Mouse (Mus musculus) limb, embryonic 15.5 days (tissue): ENCODE results near the gene Acsbg2. TPM values are rescaled to one million over a fixed set of nuclear protein-coding genes. Genes with fewer than 3 reads are reported as not detected.

ENCODE experiments used
- ATAC-seq: fragments of 200-750 bp; cut with Nextera tagmentation; 2 replicates; pipeline ENCODE4 v1.8.0; 2017; ENCODE audit warnings: low read depth, moderate TSS enrichment; ENCODE audit not compliant: insufficient number of reproducible peaks, low FRiP score, low TSS enrichment
- H3K27ac ChIP-seq: fragments of 300-500 bp; sonication (generic); 2 replicates; pipeline ENCODE4 v1.5.1; 2015; ENCODE audit warnings: moderate library complexity, mild to moderate bottlenecking, inconsistent platforms
- H3K27me3 ChIP-seq: fragments of 300-500 bp; sonication (generic); 2 replicates; pipeline ENCODE4 v1.6.1; 2015; ENCODE audit warnings: inconsistent platforms
- H3K36me3 ChIP-seq: fragments of 300-500 bp; sonication (generic); 2 replicates; pipeline ENCODE4 v1.6.1; 2015; ENCODE audit warnings: inconsistent platforms
- H3K4me1 ChIP-seq: fragments of 300-500 bp; sonication (generic); 2 replicates; pipeline ENCODE4 v1.6.1; 2015; ENCODE audit warnings: inconsistent platforms
- H3K4me2 ChIP-seq: fragments of 300-500 bp; sonication (generic); 2 replicates; pipeline ENCODE4 v1.6.1; 2015; ENCODE audit warnings: mild to moderate bottlenecking, inconsistent platforms
- H3K4me3 ChIP-seq: fragments of 300-500 bp; sonication (generic); 2 replicates; pipeline ENCODE4 v1.5.1; 2015; ENCODE audit warnings: mild to moderate bottlenecking, inconsistent platforms
- H3K9ac ChIP-seq: fragments of 300-500 bp; sonication (generic); 2 replicates; pipeline ENCODE4 v1.6.1; 2015; ENCODE audit warnings: inconsistent platforms
- H3K9me3 ChIP-seq: fragments of 300-500 bp; sonication (generic); 2 replicates; pipeline ENCODE4 v1.6.1; 2016; ENCODE audit warnings: inconsistent platforms
- WGBS: fragments of 180-500 bp; shearing (Covaris S2); methylation state at CpG from one replicate; pipeline ENCODE4 v1.1.7; 2015; 5-methylcytosine and 5-hydroxymethylcytosine counted together
- polyA plus RNA-seq: library from polyadenylated mRNA; unstranded; fragments of >200 nt; fragmentation: Nextera tagmentation; extraction: Ambion mirVana; gene quantifications from 2 replicates; pipeline ENCODE4 v1.2.1, GENCODE M21; 2015

The Acsbg2 gene
- polyA plus RNA-seq, 1 experiment from 2014 or later, result not detected

GRCm38 (mm10) chr17:56895368-56895918 lies 21.2 kb upstream of the Acsbg2 start:
- 89% methylated on average over 9 of the region's 9 CpGs for WGBS
- H3K4me3 ChIP-seq, result no peak overlapping the region
- peaks cover 97% of the 10 kb centered on the region for H3K36me3 ChIP-seq
- ATAC-seq, result no peak
- no peaks in the 10 kb centered on the region for H3K27me3 ChIP-seq
- H3K4me1 ChIP-seq, result no peaks in the 10 kb centered on the region
- H3K9ac ChIP-seq, result no peak overlapping the region
- no peak overlapping the region for H3K27ac ChIP-seq
- H3K9me3 ChIP-seq, result no peaks in the 10 kb centered on the region
- no peak overlapping the region for H3K4me2 ChIP-seq

DNA sequence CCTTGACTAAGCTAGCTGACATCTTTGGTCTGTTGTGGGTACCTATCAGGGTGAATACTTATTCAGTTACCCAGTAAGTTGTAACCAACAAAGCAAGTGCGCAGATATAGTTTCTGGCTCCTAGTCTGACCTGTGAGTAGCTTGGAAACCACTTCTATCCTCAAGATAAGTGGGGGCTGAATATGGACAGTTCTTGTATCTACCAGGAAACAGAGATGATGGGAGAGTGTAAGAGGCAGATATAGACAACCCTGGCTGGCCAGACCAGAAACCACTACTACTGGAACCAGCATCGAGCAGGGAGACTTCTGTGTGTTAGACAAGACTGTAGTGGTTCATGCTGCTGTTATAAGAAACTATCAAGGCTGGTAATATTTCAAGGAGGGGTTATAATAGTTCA lies 15.8 kb upstream of the Acsbg2 start:
- no peak for ATAC-seq
- 97% methylated on average over 2 of the region's 2 CpGs for WGBS
- Histone ChIP-seq H3K4me2 (no peak overlapping the region), H3K27ac (no peak overlapping the region), H3K27me3 (no peaks in the 10 kb centered on the region), H3K4me3 (no peak overlapping the region), H3K36me3 (peaks cover 61% of the 10 kb centered on the region), H3K4me1 (no peaks in the 10 kb centered on the region), H3K9me3 (no peaks in the 10 kb centered on the region), H3K9ac (no peak overlapping the region)

DNA sequence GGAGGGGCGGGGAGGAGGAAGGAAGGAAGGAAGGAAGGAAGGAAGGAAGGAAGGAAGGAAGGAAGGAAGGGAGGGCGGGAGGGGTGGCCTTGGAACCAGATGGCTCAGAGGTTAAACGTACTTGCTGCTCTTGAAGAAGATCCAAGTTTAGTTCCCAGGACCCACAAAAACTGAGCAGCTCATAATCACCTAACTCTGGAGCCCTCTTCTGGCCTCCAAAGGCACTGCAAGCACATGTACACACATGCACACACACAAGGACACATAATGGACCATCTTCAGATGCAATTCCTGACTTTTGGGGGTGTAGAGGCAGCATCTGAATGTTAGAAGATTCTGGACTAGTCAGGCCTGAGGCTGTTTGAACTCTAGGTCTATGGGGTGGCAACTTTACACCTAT lies 13.8 kb upstream of the Acsbg2 start:
- WGBS, result 84% methylated on average over 2 of the region's 3 CpGs
- H3K4me1 ChIP-seq, result no peaks in the 10 kb centered on the region

DNA sequence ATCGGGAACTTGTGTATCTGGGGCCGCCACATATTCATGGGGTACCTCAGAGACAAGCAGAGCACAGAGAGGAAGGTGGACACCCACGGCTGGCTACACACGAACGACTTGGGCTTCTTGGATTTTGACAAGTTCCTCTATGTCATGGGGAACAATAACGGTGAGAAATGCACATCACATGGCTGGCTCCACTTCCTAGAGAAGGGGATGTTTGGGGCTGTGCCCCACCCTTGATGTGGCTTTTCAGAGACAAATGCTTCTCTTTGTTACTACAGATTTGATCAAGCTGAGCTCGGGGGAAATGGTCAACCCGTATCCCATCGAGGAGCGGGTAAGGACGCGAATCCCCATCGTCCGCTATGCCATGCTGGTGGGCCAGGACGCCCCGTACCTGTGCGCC lies 10.6 kb upstream of the Acsbg2 start:
- no peaks in the 10 kb centered on the region for H3K4me1 ChIP-seq
- no peaks in the 10 kb centered on the region for H3K27me3 ChIP-seq
- H3K36me3 ChIP-seq, result peaks cover 11% of the 10 kb centered on the region
- WGBS, result 86% methylated on average over 17 of the region's 17 CpGs
- H3K4me2 ChIP-seq, result no peak overlapping the region
- H3K27ac ChIP-seq, result no peak overlapping the region
- no peak overlapping the region for H3K4me3 ChIP-seq
- H3K9me3 ChIP-seq, result no peaks in the 10 kb centered on the region
- no peak overlapping the region for H3K9ac ChIP-seq
- no peak for ATAC-seq

More for the DNA sequence above, 13.8 kb upstream of the Acsbg2 start:
- Histone ChIP-seq H3K9ac (no peak overlapping the region), H3K27me3 (no peaks in the 10 kb centered on the region), H3K36me3 (peaks cover 42% of the 10 kb centered on the region), H3K4me3 (no peak overlapping the region), H3K4me2 (no peak overlapping the region), H3K27ac (no peak overlapping the region), H3K9me3 (no peaks in the 10 kb centered on the region)
- no peak for ATAC-seq

- Histone ChIP-seq H3K9ac (no peak overlapping the region), H3K27me3 (no peaks in the 10 kb centered on the region), H3K4me1 (no peaks in the 10 kb centered on the region), H3K27ac (no peak overlapping the region), H3K4me3 (no peak overlapping the region), H3K9me3 (no peaks in the 10 kb centered on the region), H3K4me2 (no peak overlapping the region), H3K36me3 (peaks cover 8% of the 10 kb centered on the region)
- ATAC-seq, result no peak
- WGBS, result 66% methylated on average over 5 of the region's 5 CpGs
These were observed 10.1 kb upstream of the Acsbg2 start for GRCm38 (mm10) chr17:56884331-56884730.

- Histone ChIP-seq H3K4me2 (peak overlapping the region; percentile 33; the same call in 1 of the 2 replicates), H3K9me3 (no peaks in the 10 kb centered on the region), H3K27me3 (no peaks in the 10 kb centered on the region), H3K27ac (no peak overlapping the region), H3K36me3 (peaks cover under 1% of the 10 kb centered on the region; the same call in 1 of the 2 replicates), H3K9ac (no peak overlapping the region), H3K4me1 (no peaks in the 10 kb centered on the region), H3K4me3 (peak overlapping the region; percentile 9; the same call in 1 of the 2 replicates)
- WGBS, result 38% methylated on average over 17 of the region's 17 CpGs
- ATAC-seq, result no peak
These were observed 9.4 kb upstream of the Acsbg2 start for GRCm38 (mm10) chr17:56883612-56884011.

- Histone ChIP-seq H3K27ac (no peak overlapping the region), H3K9ac (no peak overlapping the region), H3K27me3 (no peaks in the 10 kb centered on the region), H3K4me3 (no peak overlapping the region), H3K4me1 (no peaks in the 10 kb centered on the region), H3K4me2 (no peak overlapping the region), H3K36me3 (no peaks in the 10 kb centered on the region), H3K9me3 (no peaks in the 10 kb centered on the region)
- no peak for ATAC-seq
- WGBS, result 84% methylated on average over 19 of the region's 19 CpGs
These were observed 3.2 kb upstream of the Acsbg2 start for GRCm38 (mm10) chr17:56877426-56877825.

DNA sequence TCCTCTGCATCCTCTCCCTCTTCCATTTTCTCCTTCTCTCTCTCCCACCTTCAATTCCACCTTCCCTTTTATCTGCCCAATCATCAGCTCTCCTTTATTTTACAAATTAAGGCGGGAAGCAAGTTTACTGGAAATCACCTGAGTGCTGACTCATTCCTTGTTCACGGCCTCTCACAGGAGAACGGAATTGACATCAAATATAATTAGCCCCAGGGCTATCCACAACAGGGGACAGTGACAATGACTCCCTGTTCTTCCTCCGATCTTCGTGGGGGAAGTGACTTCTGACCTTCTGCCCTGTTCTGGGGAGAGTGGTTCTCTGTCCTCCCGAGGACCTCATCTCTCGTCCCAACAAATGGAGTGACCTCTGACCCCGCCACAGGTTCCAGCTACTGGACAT lies 2.7 kb upstream of the Acsbg2 start:
- WGBS, result 62% methylated on average over 8 of the region's 8 CpGs
- H3K36me3 ChIP-seq, result no peaks in the 10 kb centered on the region
- no peak overlapping the region for H3K27ac ChIP-seq
- no peak for ATAC-seq
- H3K4me3 ChIP-seq, result no peak overlapping the region
- no peaks in the 10 kb centered on the region for H3K27me3 ChIP-seq
- H3K4me2 ChIP-seq, result no peak overlapping the region
- no peak overlapping the region for H3K9ac ChIP-seq
- H3K4me1 ChIP-seq, result no peaks in the 10 kb centered on the region
- no peaks in the 10 kb centered on the region for H3K9me3 ChIP-seq

GRCm38 (mm10) chr17:56876465-56876864 lies 2.2 kb upstream of the Acsbg2 start:
- H3K4me1 ChIP-seq, result no peaks in the 10 kb centered on the region
- whole genome bisulfite sequencing, result 85% methylated on average over 3 of the region's 3 CpGs
- no peak overlapping the region for H3K4me3 ChIP-seq
- H3K9ac ChIP-seq, result no peak overlapping the region
- no peak overlapping the region for H3K4me2 ChIP-seq
- no peak overlapping the region for H3K27ac ChIP-seq
- H3K27me3 ChIP-seq, result no peaks in the 10 kb centered on the region
- no peaks in the 10 kb centered on the region for H3K9me3 ChIP-seq
- no peaks in the 10 kb centered on the region for H3K36me3 ChIP-seq
- ATAC-seq, result no peak

- Histone ChIP-seq H3K27ac (no peak within 1 kb of the TSS), H3K4me1 (no peaks in the 10 kb centered on the region), H3K9me3 (no peaks in the 10 kb centered on the region), H3K27me3 (no peaks in the 10 kb centered on the region), H3K4me2 (no peak within 1 kb of the TSS), H3K9ac (no peak within 1 kb of the TSS), H3K4me3 (no peak within 1 kb of the TSS), H3K36me3 (no peaks in the 10 kb centered on the region)
- 76% methylated on average over 12 of the region's 12 CpGs for WGBS
- ATAC-seq, result no peak
These were observed 847 bp upstream of the Acsbg2 start, which contains the start of gene 1700061G19Rik for GRCm38 (mm10) chr17:56874936-56875651. Gene 1700061G19Rik (plus strand): TSS chr17:56875477.

DNA sequence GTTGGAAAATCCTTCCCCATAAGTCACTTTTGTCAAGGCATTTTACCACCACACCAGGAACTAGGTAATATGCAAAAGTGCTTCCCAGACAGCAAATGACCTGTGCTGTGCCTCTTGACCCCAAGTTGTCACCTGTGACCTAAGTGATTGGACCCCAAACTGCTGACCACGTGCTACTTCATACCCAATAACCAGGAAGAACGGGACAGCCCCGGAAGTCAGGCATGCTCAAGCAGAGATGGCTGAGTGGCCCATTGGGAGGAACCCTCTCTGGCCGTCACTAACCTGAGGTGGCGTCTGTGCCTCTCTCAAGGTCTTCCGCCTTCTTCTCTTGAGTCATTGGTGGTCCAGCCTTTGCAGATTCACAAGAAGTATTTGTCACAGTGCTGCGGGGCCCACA lies 1.7 kb downstream of the Acsbg2 start:
- Histone ChIP-seq H3K9me3 (no peaks in the 10 kb centered on the region), H3K27ac (no peak overlapping the region), H3K27me3 (no peaks in the 10 kb centered on the region), H3K4me2 (no peak overlapping the region), H3K4me3 (no peak overlapping the region), H3K36me3 (no peaks in the 10 kb centered on the region), H3K9ac (no peak overlapping the region), H3K4me1 (0 out of 2 replicates have a peak, but pooled peaks cover 2% of the 10 kb centered on the region)
- ATAC-seq, result no peak
- WGBS, result 77% methylated on average over 7 of the region's 7 CpGs

DNA sequence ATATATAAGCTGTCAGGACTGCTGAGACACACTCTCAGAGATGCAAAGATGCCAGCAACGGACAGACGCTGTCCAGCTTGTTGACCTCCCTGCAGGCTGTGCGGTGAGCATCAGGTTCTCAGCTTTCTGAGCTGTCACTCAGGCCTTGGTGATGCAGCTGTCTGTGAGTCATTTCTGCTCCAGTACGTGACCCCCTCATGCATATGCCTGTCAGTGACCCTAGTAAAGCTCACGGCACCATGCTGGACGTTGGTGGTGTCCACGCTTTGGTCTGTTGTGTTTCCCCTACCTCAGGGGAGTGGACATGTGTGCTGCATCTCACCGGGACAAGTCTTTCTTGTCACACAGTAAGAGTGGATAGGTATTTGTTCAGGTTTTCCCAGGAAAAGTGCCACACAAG lies 2.5 kb downstream of the Acsbg2 start:
- H3K9ac ChIP-seq, result no peak overlapping the region
- H3K4me3 ChIP-seq, result no peak overlapping the region
- H3K27me3 ChIP-seq, result no peaks in the 10 kb centered on the region
- 77% methylated on average over 8 of the region's 8 CpGs for WGBS
- H3K27ac ChIP-seq, result no peak overlapping the region
- no peak overlapping the region for H3K4me2 ChIP-seq
- H3K4me1 ChIP-seq, result 0 out of 2 replicates have a peak, but pooled peaks cover 2% of the 10 kb centered on the region
- ATAC-seq, result no peak
- no peaks in the 10 kb centered on the region for H3K9me3 ChIP-seq
- H3K36me3 ChIP-seq, result no peaks in the 10 kb centered on the region
